Mouse (Mus musculus) C2C12 (cell line): ENCODE measurements at regions not wholly inside any gene's neighbourhood (a gene's known extent, or its start where the extent isn't known, plus 50 kb on each side); places are given as distances from the start of the nearest gene placed in this dataset.

Source experiments
- CTCF ChIP-seq: IDR thresholded peaks from one replicate; pipeline ENCODE4 v1.5.1; 2011; ENCODE audit not compliant: control insufficient read depth, insufficient read depth, insufficient read length
- MAX ChIP-seq: IDR thresholded peaks from one replicate; pipeline ENCODE4 v1.6.1; 2011; ENCODE audit warnings: mild to moderate bottlenecking, control low read depth
- MYOD1 ChIP-seq: IDR thresholded peaks from one replicate; pipeline ENCODE4 v1.6.1; 2011; ENCODE audit warnings: low read depth; ENCODE audit not compliant: control insufficient read depth, insufficient read length
- USF1 ChIP-seq: IDR thresholded peaks from one replicate; pipeline ENCODE4 v1.6.1; 2011; ENCODE audit warnings: low read depth, mild to moderate bottlenecking, control low read depth, moderate library complexity

DNA sequence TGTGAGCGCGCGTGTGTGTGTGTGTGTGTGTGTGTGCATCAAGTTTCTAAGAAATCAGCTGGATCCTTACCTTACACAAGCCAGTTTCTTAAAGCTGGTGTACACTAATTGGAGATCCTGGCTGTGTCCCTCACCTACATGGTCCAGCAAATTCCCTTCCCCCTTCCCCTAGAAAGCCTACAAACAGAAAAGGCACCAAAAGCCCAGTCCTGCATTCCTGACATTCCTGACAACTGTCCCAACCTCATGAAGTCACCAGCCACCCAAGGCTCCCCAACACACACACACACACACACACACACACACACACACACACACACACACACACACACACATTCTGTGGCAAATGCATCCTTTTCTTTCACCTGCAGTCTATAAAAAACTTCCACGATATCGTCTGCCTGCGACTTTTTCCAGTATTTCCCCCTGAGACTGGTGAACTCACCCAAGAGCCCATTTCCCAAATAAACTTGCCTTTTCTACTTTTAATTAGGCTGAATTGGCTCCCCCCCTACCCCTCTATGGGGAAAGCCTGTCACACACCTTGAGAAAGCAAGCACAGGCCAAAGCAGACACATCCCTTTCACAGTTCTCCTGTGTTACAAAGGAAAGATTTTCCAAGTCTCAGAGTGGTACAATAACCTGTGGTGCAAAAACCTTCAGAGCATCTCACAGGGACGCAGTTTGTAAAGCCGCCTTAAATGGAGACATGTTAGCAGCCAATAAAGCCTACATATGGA is 139.9 kb upstream of the Trim24 start:
- TF ChIP-seq CTCF (no peak), MAX (no peak), USF1 (no peak), MYOD1 (no peak)
